8 mouse cellular contexts compared by ENCODE assay signal in the genomic region with DNA sequence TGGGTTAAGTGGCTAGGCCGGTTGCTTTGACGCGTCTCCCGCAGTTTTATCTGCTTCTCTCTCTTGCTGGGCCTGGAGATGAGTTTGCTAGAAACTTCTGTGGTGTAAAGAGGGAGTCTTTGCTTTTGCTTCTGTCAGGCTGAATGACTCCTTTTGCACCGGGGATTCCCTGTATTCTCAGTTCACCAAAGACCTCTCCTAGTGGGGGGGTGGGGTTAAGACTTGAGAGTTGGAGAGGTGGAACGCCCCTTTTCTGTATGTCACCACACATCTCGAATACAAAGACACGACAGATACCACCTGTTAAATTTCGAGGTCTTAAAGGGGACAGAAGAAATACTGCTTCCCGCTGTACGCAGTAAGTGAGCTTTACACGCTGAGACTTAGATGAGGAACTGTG. TPM values are rescaled to one million over a fixed set of nuclear protein-coding genes. Genes with fewer than 3 reads are reported as not detected.
DNase-seq lines count a peak whose midpoint lies in the region; ATAC-seq and TF ChIP-seq lines count a peak whose summit lies in the region.

A gene (minus strand): TSS at position 190 of the 400 bp plus-strand sequence.

- TF ChIP-seq CTCF in lung, adult 2 months (IDR thresholded peaks at IDR 0.05; ENCODE audit: insufficient read depth, low read length): no peak

- no peak for DNase-seq in lung, adult 2 months
- DNase-seq in lung, postnatal 14 days: no peak
- DNase-seq in T-cell, adult 2 months (ENCODE audit: low spot score): peak; percentile 50
- peak; percentile 26 for DNase-seq in forebrain, embryonic 14.5 days (ENCODE audit: low spot score)
- no peak for DNase-seq in kidney, postnatal 25 days

- H3K36me3 ChIP-seq in forebrain, embryonic 14.5 days (ENCODE audit: control insufficient read depth, insufficient read depth, low read length): no peaks in the 10 kb centered on the region
- no peaks in the 10 kb centered on the region for H3K36me3 ChIP-seq in hindbrain, embryonic 13.5 days
- H3K36me3 ChIP-seq in liver, embryonic 15.5 days (replicated peaks): no peaks in the 10 kb centered on the region
- H3K36me3 ChIP-seq in stomach, embryonic 14.5 days (ENCODE audit: control insufficient read depth, insufficient read depth, low read length): no peaks in the 10 kb centered on the region

- H3K4me3 ChIP-seq in lung, adult 2 months (replicated peaks; ENCODE audit: extremely low read depth, low read depth, low read length): peak within 1 kb of the TSS; percentile 80
- peak within 1 kb of the TSS; percentile 96 for H3K4me3 ChIP-seq in forebrain, embryonic 14.5 days (ENCODE audit: low read depth, low read length)
- peak within 1 kb of the TSS; percentile 88 for H3K4me3 ChIP-seq in hindbrain, embryonic 13.5 days
- H3K4me3 ChIP-seq in liver, embryonic 15.5 days (replicated peaks): peak within 1 kb of the TSS; percentile 76
- peak within 1 kb of the TSS; percentile 95 for H3K4me3 ChIP-seq in stomach, embryonic 14.5 days (ENCODE audit: low read depth, low read length)

- TF ChIP-seq POLR2A in lung, adult 2 months (IDR thresholded peaks at IDR 0.05; ENCODE audit: borderline replicate concordance, extremely low read depth, low read depth, low read length): no peak

- peak within 1 kb of the TSS; percentile 86 for H3K27ac ChIP-seq in forebrain, embryonic 14.5 days (ENCODE audit: low read depth, low read length)
- peak within 1 kb of the TSS; percentile 96 for H3K27ac ChIP-seq in hindbrain, embryonic 13.5 days
- H3K27ac ChIP-seq in liver, embryonic 15.5 days (replicated peaks): peak within 1 kb of the TSS; percentile 73
- peak within 1 kb of the TSS; percentile 88 for H3K27ac ChIP-seq in stomach, embryonic 14.5 days (ENCODE audit: low read length)

- peak within 1 kb of the TSS; percentile 90 for H3K4me2 ChIP-seq in forebrain, embryonic 14.5 days (ENCODE audit: low read length)
- peak within 1 kb of the TSS; percentile 89 for H3K4me2 ChIP-seq in hindbrain, embryonic 13.5 days
- H3K4me2 ChIP-seq in liver, embryonic 15.5 days: peak within 1 kb of the TSS; percentile 100
- peak within 1 kb of the TSS; percentile 90 for H3K4me2 ChIP-seq in stomach, embryonic 14.5 days (replicated peaks; ENCODE audit: low read depth, low read length)

- 4% methylated on average over 12 of the region's 12 CpGs for WGBS in lung, adult 2 months
- WGBS in forebrain, embryonic 14.5 days: 6% methylated on average over 12 of the region's 12 CpGs
- WGBS in hindbrain, embryonic 13.5 days: 8% methylated on average over 12 of the region's 12 CpGs
- WGBS in liver, embryonic 15.5 days (ENCODE audit: insufficient replicate concordance): 9% methylated on average over 12 of the region's 12 CpGs
- 2% methylated on average over 12 of the region's 12 CpGs for WGBS in stomach, embryonic 14.5 days

- H3K9ac ChIP-seq in forebrain, embryonic 14.5 days (ENCODE audit: low read length): peak within 1 kb of the TSS; percentile 95
- peak within 1 kb of the TSS; percentile 96 for H3K9ac ChIP-seq in hindbrain, embryonic 13.5 days
- peak within 1 kb of the TSS; percentile 82 for H3K9ac ChIP-seq in liver, embryonic 15.5 days
- H3K9ac ChIP-seq in stomach, embryonic 14.5 days (replicated peaks; ENCODE audit: low read depth, low read length): peak within 1 kb of the TSS; percentile 89

- H3K27me3 ChIP-seq in forebrain, embryonic 14.5 days (replicated peaks; ENCODE audit: control insufficient read depth, insufficient read depth, low read length): no peaks in the 10 kb centered on the region
- H3K27me3 ChIP-seq in hindbrain, embryonic 13.5 days: no peaks in the 10 kb centered on the region
- peaks cover 13% of the 10 kb centered on the region for H3K27me3 ChIP-seq in liver, embryonic 15.5 days
- no peaks in the 10 kb centered on the region for H3K27me3 ChIP-seq in stomach, embryonic 14.5 days (ENCODE audit: control insufficient read depth, insufficient read depth, low read length)

- ATAC-seq in forebrain, embryonic 14.5 days: peak; percentile 2; the same call in 1 of the 2 replicates
- no peak; the same call in 1 of the 2 replicates for ATAC-seq in hindbrain, embryonic 13.5 days (ENCODE audit: low FRiP score)
- ATAC-seq in liver, embryonic 15.5 days (ENCODE audit: insufficient read depth): peak; percentile 13
- ATAC-seq in stomach, embryonic 14.5 days (ENCODE audit: insufficient number of reproducible peaks, insufficient read depth, low FRiP score, low read depth): no peak

- no peaks in the 10 kb centered on the region for H3K9me3 ChIP-seq in forebrain, embryonic 14.5 days (replicated peaks; ENCODE audit: control insufficient read depth, low read length)
- H3K9me3 ChIP-seq in hindbrain, embryonic 13.5 days: no peaks in the 10 kb centered on the region
- H3K9me3 ChIP-seq in liver, embryonic 15.5 days (replicated peaks): no peaks in the 10 kb centered on the region
- H3K9me3 ChIP-seq in stomach, embryonic 14.5 days (ENCODE audit: control insufficient read depth, low read depth, low read length): no peaks in the 10 kb centered on the region

- H3K4me1 ChIP-seq in lung, adult 2 months (ENCODE audit: control insufficient read depth, insufficient read depth, low read length): peaks cover 16% of the 10 kb centered on the region
- H3K4me1 ChIP-seq in forebrain, embryonic 14.5 days (ENCODE audit: control insufficient read depth, insufficient read depth, low read length): peaks cover 25% of the 10 kb centered on the region
- H3K4me1 ChIP-seq in hindbrain, embryonic 13.5 days (replicated peaks): peaks cover 34% of the 10 kb centered on the region
- H3K4me1 ChIP-seq in liver, embryonic 15.5 days (replicated peaks): peaks cover 44% of the 10 kb centered on the region
- peaks cover 18% of the 10 kb centered on the region for H3K4me1 ChIP-seq in stomach, embryonic 14.5 days (ENCODE audit: control insufficient read depth, insufficient read depth, low read length)

RNA-seq across cellular contexts. Expression of the gene that starts here (rescaled TPM):
- polyA plus RNA-seq in lung, adult 2 months (2012; rRNA removed): 163 and 173 TPM in 2 replicates
- 70.9 and 81.1 TPM in 2 replicates for polyA plus RNA-seq in forebrain, embryonic 14.5 days (2014; fragmentation: Nextera tagmentation; extraction: Ambion mirVana)
- 123 and 139 TPM in 2 replicates for polyA plus RNA-seq in hindbrain, embryonic 13.5 days (2015; fragmentation: Nextera tagmentation; extraction: Ambion mirVana)
- 8.6 and 9.6 TPM in 2 replicates for polyA plus RNA-seq in liver, embryonic 15.5 days (2015; fragmentation: Nextera tagmentation; extraction: Ambion mirVana)
- polyA plus RNA-seq in stomach, embryonic 14.5 days (2014; fragmentation: Nextera tagmentation; extraction: Ambion mirVana): 30.8 and 33.7 TPM in 2 replicates

Comparison
In these comparisons a context has a peak if more than half of its experiments do, and no peak if none do; other contexts are left out.
1. DNase-seq: peak in T-cell, adult 2 months (single experiment) and forebrain, embryonic 14.5 days (single experiment); none in lung, adult 2 months (single experiment), lung, postnatal 14 days (single experiment) and kidney, postnatal 25 days (0 of 2).
2. ATAC-seq: peak in forebrain, embryonic 14.5 days (single experiment) and liver, embryonic 15.5 days (single experiment); none in hindbrain, embryonic 13.5 days (single experiment) and stomach, embryonic 14.5 days (single experiment).
3. Peak in every context shown above with its lines, with median percentiles within 50 percentile points of each other: H3K4me3 ChIP-seq, H3K27ac ChIP-seq, H3K4me2 ChIP-seq and H3K9ac ChIP-seq.